Mouse (Mus musculus) kidney, postnatal 10 days (tissue): ENCODE data around the gene Klhl8.

ENCODE experiments used
- DNase-seq: peaks from one replicate; pipeline ENCODE4 v3.0.0; 2021; ENCODE audit warnings: mixed read lengths

Gene Klhl8

DNA sequence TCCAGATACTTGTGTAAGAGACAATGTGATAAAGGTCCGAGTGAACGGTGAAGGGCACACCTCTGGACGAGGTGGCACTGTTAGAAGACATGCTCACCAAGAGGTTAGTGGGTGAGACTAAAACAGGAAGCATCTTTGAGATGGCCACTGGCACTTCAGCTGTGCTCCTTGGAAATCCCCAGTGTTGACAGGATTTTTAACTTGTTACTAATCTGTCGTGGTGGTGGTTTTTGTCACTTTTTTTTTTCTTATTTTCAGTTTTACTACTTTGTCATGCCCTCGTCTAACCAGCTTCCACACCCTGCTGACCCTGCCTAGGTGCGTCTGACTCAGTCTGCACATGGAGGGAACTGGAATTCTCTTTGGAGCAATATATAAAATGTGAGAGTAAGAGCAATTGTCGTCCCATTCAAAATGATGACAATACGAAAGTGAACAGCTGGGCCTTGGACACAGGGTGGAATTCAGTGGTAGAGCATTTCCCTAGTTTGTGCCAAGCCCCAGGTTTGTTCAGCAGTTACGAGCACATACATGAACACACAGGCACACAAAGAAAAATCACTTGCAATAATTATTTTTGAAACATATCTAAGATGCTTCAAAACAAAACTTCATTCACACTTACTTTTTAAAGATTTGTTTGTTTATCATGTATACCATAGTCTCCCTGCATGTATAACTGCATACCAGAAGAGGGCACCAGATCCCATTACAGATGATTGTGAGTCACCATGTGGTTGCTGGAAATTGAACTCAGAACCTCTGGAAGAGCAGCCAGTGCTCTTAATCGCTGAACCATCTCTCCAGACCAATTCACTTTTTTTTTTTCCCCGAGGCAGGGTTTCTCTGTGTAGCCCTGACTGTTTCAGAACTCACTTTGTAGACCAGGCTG is 3.5 kb upstream of the Klhl8 start:
- no peak for DNase-seq

GRCm38 (mm10) chr5:103913150-103913549 is 2.1 kb upstream of the Klhl8 start:
- no peak for DNase-seq

DNA sequence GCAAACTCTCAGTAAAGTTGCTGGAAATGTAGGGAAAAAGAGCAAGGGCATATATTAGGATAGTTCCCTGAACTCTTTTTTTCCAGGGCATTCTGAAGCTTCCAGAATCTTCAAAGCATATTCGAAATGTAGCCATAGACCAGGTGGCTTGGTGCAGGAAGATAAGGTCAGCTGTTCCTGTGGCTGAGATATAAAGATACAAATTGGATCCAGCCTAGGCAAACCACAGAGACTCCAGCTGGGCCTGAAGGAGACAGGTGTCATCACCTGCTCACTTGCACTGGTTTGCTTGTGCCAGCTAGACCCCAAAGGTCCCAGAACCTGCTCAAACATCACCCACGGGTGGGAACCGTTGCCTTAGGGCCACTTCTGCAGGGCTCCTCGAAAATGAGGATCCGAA is 496 bp upstream of the Klhl8 start:
- DNase-seq = no peak

DNA sequence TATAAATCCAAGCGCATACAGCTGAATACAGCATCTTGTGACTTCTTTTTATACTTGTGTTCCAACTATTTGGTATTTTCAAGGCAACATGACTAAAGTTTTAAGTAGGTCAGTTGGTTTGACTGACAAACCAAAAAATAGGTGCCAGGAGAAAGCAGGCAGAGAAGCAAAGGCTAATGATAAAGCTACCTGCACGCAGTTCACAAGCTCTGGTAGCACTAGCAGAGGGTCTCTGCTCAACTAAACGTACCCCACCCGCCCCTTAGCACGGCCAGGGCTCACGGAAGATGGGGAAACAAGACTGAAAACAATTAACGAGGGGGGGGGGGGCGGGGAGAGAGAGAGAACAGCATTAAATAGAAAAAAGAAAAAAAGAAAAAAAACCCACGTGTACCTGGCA is 903 bp downstream of the Klhl8 start:
- no peak for DNase-seq

DNA sequence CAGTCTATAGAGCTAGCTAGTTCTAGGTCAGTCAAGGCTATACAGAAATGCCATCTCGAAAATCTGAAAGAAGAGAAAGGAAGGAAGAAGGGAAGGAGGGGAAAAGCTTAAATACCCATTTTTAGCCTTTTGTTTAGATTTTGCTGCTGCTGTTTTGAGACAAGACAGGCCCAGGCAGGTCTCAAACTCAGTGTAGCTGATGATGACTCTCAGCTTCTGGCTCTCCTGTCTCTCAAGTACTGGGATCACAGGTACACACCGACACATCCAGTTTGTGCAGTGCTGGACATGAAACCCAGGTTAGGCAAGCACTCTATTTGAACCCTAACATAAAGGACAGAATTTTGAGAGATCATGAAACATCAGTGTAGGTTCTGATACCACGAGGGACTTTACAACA is 1.6 kb downstream of the Klhl8 start:
- no peak for DNase-seq

DNA sequence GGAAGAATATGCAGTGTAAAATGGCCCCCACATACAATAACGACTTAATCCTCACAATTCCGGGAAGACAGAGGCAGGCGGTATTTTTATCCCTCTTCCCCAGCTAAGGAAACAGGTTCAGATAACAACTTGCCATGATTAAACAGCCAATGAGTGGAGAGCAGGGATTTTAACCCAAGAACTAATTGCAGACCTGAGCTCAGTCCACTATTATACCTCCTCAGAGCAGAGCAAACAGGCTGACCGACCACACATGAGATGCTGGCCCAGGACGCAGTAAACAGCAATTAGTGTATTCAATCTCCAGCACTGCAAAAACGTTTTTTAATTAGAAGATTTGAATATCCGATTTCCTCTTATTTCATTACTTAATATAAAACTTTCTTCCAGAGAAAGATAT is 2.2 kb downstream of the Klhl8 start:
- DNase-seq = no peak

DNA sequence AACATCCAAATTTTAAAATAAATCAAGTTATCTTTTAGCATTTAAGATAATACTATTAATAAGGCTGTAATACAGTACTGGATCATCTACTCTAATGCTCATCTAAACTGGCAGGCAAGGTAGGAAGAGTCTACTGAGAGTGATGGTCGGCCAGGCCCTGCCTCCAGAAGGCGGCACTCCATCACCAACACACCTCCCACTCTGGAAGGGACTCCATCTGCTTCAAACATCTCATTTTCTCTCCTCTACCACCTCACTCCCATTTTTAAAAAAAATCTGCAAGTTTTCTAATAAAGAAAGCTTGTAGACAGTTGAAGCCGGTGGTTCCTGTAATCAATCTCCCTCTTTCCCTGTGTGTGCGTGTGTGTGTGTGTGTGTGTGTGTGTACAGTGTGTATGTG is 3.2 kb downstream of the Klhl8 start:
- DNase-seq = no peak

DNA sequence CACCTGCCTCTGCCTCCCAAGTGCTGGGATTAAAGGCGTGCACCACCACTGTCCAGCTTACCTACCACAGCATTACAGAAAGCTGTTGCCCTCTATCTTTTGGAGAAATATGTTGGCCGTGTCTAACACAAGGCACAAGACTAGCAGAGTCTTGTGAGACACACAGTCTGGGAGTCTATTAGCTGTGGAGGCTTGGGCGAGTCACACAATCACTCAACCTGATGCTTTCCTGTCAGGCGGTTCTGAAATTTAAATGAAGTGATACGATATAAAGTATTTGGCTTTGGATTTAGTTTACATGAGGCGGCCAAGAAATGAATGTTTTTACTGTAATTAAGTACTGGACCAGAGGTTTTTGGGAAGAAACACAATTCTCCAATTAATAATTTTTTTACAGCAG is 4.9 kb downstream of the Klhl8 start:
- no peak for DNase-seq

GRCm38 (mm10) chr5:103898310-103898709 is 12.7 kb downstream of the Klhl8 start:
- DNase-seq = no peak

DNA sequence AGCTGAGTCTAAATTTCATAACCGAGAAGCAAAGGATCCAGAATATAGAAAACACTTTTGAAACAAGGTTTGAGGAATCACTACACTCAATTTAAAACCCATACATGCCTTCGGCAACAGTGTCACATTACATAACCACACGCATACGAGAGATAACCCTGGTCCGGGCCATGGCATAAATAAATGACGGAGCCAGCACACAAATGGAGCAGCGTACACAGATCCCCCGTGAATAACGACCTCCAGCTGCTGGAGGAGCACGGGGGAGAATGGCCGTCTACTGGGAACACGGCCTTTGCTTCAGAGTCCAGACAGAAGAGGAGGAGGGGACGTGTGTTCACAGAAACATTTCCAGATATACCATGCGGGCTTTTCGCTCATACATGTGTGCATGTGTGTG is 21.3 kb downstream of the Klhl8 start:
- peak; percentile 30 for DNase-seq

DNA sequence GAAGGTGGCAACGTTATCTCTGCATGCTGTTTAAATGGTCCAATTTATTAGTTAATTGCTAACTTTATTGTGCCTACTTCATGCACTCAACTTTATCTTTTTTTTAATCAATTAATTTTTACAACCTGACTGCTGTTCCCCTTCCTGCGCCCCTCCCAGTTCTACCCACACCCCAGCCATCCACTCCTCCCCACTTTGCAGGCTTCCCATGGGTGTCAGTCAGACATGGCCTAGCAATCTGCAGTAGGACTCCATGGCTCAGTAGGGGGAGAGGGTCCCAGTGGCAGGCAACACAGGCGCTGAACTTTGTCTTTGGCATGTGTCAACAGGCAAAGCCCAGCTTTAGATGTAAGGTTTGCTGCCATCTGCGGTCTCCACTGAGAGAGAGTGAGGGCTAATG is 47.3 kb downstream of the Klhl8 start:
- DNase-seq = no peak

GRCm38 (mm10) chr5:103860622-103861021 is 50.4 kb downstream of the Klhl8 start:
- DNase-seq = no peak

GRCm38 (mm10) chr5:103857151-103857550 is 53.9 kb downstream of the Klhl8 start:
- no peak for DNase-seq

GRCm38 (mm10) chr5:103856286-103857009 is 54.6 kb downstream of the Klhl8 start:
- DNase-seq = peak; percentile 67

DNA sequence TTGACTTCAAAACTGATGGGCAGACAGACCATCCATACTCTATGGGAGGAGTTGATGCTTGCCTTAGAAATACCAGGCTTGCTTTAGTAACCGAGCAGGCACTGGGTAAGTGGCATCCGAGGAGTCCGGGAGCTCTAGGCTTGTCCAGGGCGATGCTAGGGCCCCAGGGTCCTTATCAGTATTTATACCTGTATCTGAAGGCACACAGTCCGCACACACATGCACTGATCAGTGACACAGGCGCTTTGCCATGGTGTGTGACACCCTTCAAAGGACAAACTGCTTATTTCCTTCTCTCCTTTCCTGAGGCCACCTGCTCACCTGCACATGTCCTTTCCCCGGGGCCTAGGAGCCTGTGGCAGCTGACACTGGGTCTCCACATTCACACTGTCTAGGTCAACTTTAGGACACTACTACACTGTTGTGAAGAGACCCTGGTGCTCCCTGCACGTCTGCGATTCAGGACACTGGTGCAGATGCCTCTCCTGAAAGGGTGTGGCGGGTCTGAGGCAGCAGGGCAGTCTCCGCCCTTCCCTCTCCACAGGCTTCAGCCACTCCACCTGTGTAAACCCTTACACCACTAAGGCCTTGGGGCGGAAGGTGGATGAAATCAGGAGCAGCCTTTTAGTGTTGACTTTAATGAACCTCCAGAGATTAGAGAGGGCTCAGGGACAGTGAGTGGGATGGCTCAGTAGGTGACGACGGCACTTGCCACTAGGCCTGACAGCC is 55.4 kb downstream of the Klhl8 start:
- no peak for DNase-seq

- DNase-seq = no peak
Observed at GRCm38 (mm10) chr5:103854807-103855194, 56.3 kb downstream of the Klhl8 start.

GRCm38 (mm10) chr5:103854041-103854806 is 56.8 kb downstream of the Klhl8 start:
- DNase-seq = no peak

DNA sequence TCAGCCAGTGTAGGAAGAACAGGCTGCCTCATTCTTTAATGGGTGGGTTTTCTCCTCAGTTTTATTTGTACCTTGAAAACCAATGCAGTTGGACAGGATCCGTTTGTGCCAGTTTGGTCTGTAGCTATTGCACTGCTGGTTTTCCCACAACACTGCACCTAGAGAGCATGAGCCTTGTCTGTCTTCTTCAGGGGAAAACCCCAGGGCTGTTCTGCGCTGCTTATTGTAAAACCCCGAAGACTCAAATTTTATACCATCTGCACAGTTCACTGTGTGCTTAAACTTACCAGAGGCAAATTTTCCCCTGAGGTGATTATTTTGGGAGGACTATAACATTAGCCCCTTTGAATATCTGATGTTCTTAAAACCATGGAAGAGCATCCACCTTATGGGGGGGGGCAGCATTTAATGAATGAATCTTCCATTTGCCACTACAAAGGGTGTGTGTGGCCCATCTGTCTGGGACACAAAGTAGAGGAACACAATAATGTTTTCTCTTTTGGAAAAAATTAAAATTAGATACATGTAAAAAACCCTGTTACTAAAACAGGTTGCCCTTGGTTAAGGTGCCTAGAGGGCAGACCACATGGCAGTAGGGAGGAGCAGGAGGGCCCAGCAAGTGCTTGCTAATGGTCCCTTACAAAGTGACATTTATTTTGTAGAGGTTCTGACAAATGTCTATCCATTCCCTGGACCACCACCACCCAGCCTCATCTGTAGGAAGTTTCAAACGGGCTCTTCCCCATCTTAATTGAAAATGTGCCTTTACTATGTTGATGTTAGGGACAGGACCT is 58.1 kb downstream of the Klhl8 start:
- DNase-seq = no peak

DNA sequence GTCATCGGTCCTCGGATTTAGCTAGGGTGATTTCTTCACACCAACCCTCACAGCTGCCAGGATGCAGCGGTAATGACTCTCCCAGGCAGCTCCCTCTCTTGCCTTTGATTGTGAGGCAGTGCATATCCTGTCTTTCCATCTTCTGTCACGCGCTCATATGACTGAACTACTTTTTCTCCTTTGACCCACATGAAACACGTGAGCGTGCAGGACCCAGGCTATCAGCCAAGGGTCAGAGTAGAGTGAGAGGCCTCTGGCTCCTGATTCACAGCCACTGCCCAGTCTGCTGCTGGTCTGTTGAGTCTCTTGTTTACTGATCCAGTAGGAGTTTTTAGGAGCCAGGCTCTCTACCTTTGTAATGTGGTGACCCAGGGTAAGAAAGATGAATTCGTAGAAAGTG is 62.5 kb downstream of the Klhl8 start:
- peak; percentile 64 for DNase-seq

- no peak for DNase-seq
Observed at GRCm38 (mm10) chr5:103846609-103847008, 64.5 kb downstream of the Klhl8 start.

DNA sequence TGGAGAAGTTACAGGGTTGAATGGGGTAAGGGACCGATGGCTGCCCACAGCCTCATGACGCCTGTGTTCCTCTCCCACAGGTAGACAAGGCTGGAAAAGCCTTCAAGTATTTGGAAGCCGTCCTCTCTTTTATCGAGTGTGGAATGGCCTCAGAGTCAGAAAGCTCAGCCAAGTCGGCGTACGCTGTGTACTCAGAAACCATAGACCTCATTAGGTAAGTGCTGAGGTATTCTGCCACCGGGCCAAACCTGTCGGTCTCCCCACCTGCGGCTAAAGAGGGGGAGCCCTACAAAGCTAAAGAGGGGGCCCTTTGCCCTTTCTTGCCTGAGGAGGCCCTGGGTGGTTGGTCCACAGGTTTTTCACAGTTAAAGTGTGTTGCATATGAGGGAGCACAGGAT is 64.9 kb downstream of the Klhl8 start:
- no peak for DNase-seq
